Mouse (Mus musculus) kidney, embryonic 16.5 days (tissue): ENCODE results near the gene Pias3. TPM values are rescaled to one million over a fixed set of nuclear protein-coding genes. Genes with fewer than 3 reads are reported as not detected.
"Not testable (repeated sequence)": the region's sequence is repeated elsewhere in the genome, so short reads cannot be mapped to it uniquely, and the experiment has no call there.

Experiments
- ATAC-seq: fragments of 200-750 bp; cut with Nextera tagmentation; 2 replicates; pipeline ENCODE4 v1.8.0; 2017; ENCODE audit warnings: moderate TSS enrichment; ENCODE audit not compliant: low FRiP score, low TSS enrichment
- H3K27ac ChIP-seq: fragments of 300-500 bp; sonication (generic); 2 replicates; pipeline ENCODE4 v1.5.1; 2014; ENCODE audit warnings: low read length
- H3K27me3 ChIP-seq: fragments of 300-500 bp; sonication (generic); 2 replicates; pipeline ENCODE4 v1.6.1; 2014; ENCODE audit warnings: low read length, control low read depth, mixed read lengths; ENCODE audit not compliant: insufficient read depth
- H3K36me3 ChIP-seq: fragments of 300-500 bp; sonication (generic); 2 replicates; pipeline ENCODE4 v1.6.1; 2014; ENCODE audit warnings: low read length, control low read depth, mixed read lengths; ENCODE audit not compliant: insufficient read depth
- H3K4me1 ChIP-seq: fragments of 300-500 bp; sonication (generic); 2 replicates; pipeline ENCODE4 v1.6.1; 2014; ENCODE audit warnings: low read length, control low read depth, mixed read lengths; ENCODE audit not compliant: insufficient read depth
- H3K4me2 ChIP-seq: fragments of 300-500 bp; sonication (generic); replicated peaks from 2 replicates; pipeline ENCODE4 v1.6.1; 2014; ENCODE audit warnings: low read depth, low read length
- H3K4me3 ChIP-seq: fragments of 300-500 bp; sonication (generic); 2 replicates; pipeline ENCODE4 v1.5.1; 2014; ENCODE audit warnings: mild to moderate bottlenecking, low read length
- H3K9ac ChIP-seq: fragments of 300-500 bp; sonication (generic); replicated peaks from 2 replicates; pipeline ENCODE4 v1.6.1; 2014; ENCODE audit warnings: low read length
- H3K9me3 ChIP-seq: fragments of 300-500 bp; sonication (generic); 2 replicates; pipeline ENCODE4 v1.6.1; 2016; ENCODE audit warnings: low read length, control low read depth
- WGBS: fragments of 180-500 bp; shearing (Covaris S2); extraction: QIAGEN DNeasy Blood & Tissue Kit; methylation state at CpG from one replicate; pipeline ENCODE4 v1.1.7; 2014; 5-methylcytosine and 5-hydroxymethylcytosine counted together
- polyA plus RNA-seq: library from polyadenylated mRNA; unstranded; fragments of >200 nt; fragmentation: Nextera tagmentation; extraction: Ambion mirVana; gene quantifications from 2 replicates; pipeline ENCODE4 v1.2.1, GENCODE M21; 2015

Pias3 gene
- 62.1 and 72.3 TPM in 2 replicates for polyA plus RNA-seq

GRCm38 (mm10) chr3:96696198-96696765 is at the start of gene Pias3:
Gene Pias3 (plus strand): TSS chr3:96696384.
- Histone ChIP-seq H3K9ac (peak within 1 kb of the TSS; percentile 89), H3K27ac (peak within 1 kb of the TSS; percentile 93), H3K36me3 (peaks cover 20% of the 10 kb centered on the region), H3K27me3 (no peaks in the 10 kb centered on the region), H3K4me1 (peaks cover 25% of the 10 kb centered on the region), H3K4me2 (peak within 1 kb of the TSS; percentile 77), H3K9me3 (no peaks in the 10 kb centered on the region), H3K4me3 (peak within 1 kb of the TSS; percentile 92)
- peak; percentile 91 for ATAC-seq
- under 1% methylated on average over 35 of the region's 35 CpGs for WGBS

- Histone ChIP-seq H3K4me1 (no peaks in the 10 kb centered on the region), H3K27ac (no peak overlapping the region), H3K36me3 (peaks cover 18% of the 10 kb centered on the region), H3K4me3 (no peak overlapping the region), H3K9me3 (no peaks in the 10 kb centered on the region), H3K9ac (no peak overlapping the region), H3K4me2 (no peak overlapping the region), H3K27me3 (no peaks in the 10 kb centered on the region)
- ATAC-seq: no peak
- 82% methylated on average over 3 of the region's 3 CpGs for WGBS
Observed at GRCm38 (mm10) chr3:96647365-96647764, 48.8 kb upstream of the Pias3 start.

- H3K4me1 ChIP-seq: peaks cover 15% of the 10 kb centered on the region
- H3K4me2 ChIP-seq: no peak overlapping the region
- H3K9me3 ChIP-seq: no peaks in the 10 kb centered on the region
- H3K4me3 ChIP-seq: no peak overlapping the region
- no peaks in the 10 kb centered on the region for H3K27me3 ChIP-seq
- ATAC-seq: no peak
- H3K9ac ChIP-seq: no peak overlapping the region
- WGBS: 93% methylated on average over 2 of the region's 2 CpGs
- no peak overlapping the region for H3K27ac ChIP-seq
- no peaks in the 10 kb centered on the region for H3K36me3 ChIP-seq
Observed at GRCm38 (mm10) chr3:96660901-96661300, 35.3 kb upstream of the Pias3 start.

GRCm38 (mm10) chr3:96662731-96663316 is 33.4 kb upstream of the Pias3 start:
- WGBS: 48% methylated on average over 8 of the region's 8 CpGs
- peaks cover 15% of the 10 kb centered on the region for H3K4me1 ChIP-seq
- H3K27me3 ChIP-seq: no peaks in the 10 kb centered on the region
- H3K9ac ChIP-seq: no peak overlapping the region
- ATAC-seq: no peak
- no peaks in the 10 kb centered on the region for H3K36me3 ChIP-seq
- no peak overlapping the region for H3K4me3 ChIP-seq
- peak overlapping the region; percentile 53 for H3K4me2 ChIP-seq
- H3K9me3 ChIP-seq: no peaks in the 10 kb centered on the region
- peak overlapping the region; percentile 49; the same call in 1 of the 2 replicates for H3K27ac ChIP-seq

- Histone ChIP-seq H3K4me2 (peak overlapping the region; percentile 53), H3K4me1 (peaks cover 15% of the 10 kb centered on the region), H3K27me3 (no peaks in the 10 kb centered on the region), H3K9ac (peak overlapping the region; percentile 46), H3K4me3 (peak overlapping the region; percentile 36), H3K36me3 (no peaks in the 10 kb centered on the region), H3K9me3 (no peaks in the 10 kb centered on the region), H3K27ac (peak overlapping the region; percentile 49)
- peak; percentile 92 for ATAC-seq
- WGBS: 6% methylated on average over 16 of the region's 18 CpGs
Observed at GRCm38 (mm10) chr3:96663432-96664239, 32.5 kb upstream of the Pias3 start.

- not testable (repeated sequence) for ATAC-seq, H3K36me3 ChIP-seq, H3K27ac ChIP-seq, H3K9me3 ChIP-seq, H3K4me3 ChIP-seq, H3K27me3 ChIP-seq, H3K4me2 ChIP-seq, H3K9ac ChIP-seq
- WGBS: 92% methylated on average over 7 of the region's 7 CpGs
- peaks cover 21% of the 10 kb centered on the region for H3K4me1 ChIP-seq
Observed at GRCm38 (mm10) chr3:96665732-96666363, 30.3 kb upstream of the Pias3 start.

GRCm38 (mm10) chr3:96666916-96667315 is 29.3 kb upstream of the Pias3 start:
- 83% methylated on average over 5 of the region's 5 CpGs for WGBS
- no peak for ATAC-seq
- no peaks in the 10 kb centered on the region for H3K9me3 ChIP-seq

GRCm38 (mm10) chr3:96667316-96667715 is 28.9 kb upstream of the Pias3 start:
- Histone ChIP-seq H3K4me3 (no peak overlapping the region), H3K4me2 (no peak overlapping the region), H3K27ac (no peak overlapping the region), H3K36me3 (no peaks in the 10 kb centered on the region), H3K9ac (no peak overlapping the region), H3K4me1 (peaks cover 23% of the 10 kb centered on the region), H3K27me3 (no peaks in the 10 kb centered on the region), H3K9me3 (no peaks in the 10 kb centered on the region)
- WGBS: 47% methylated on average over 1 of the region's 1 CpGs
- no peak for ATAC-seq

More at GRCm38 (mm10) chr3:96666916-96667315, 29.3 kb upstream of the Pias3 start:
- Histone ChIP-seq H3K4me2 (no peak overlapping the region), H3K4me1 (peaks cover 23% of the 10 kb centered on the region), H3K36me3 (no peaks in the 10 kb centered on the region), H3K27ac (no peak overlapping the region), H3K9ac (no peak overlapping the region), H3K27me3 (no peaks in the 10 kb centered on the region), H3K4me3 (no peak overlapping the region)

- no peak overlapping the region for H3K4me2 ChIP-seq
- no peaks in the 10 kb centered on the region for H3K36me3 ChIP-seq
- peaks cover 16% of the 10 kb centered on the region for H3K4me1 ChIP-seq
- no peaks in the 10 kb centered on the region for H3K9me3 ChIP-seq
- no peak overlapping the region for H3K9ac ChIP-seq
- H3K27ac ChIP-seq: no peak overlapping the region
- H3K4me3 ChIP-seq: no peak overlapping the region
- 90% methylated on average over 5 of the region's 5 CpGs for WGBS
- no peaks in the 10 kb centered on the region for H3K27me3 ChIP-seq
- ATAC-seq: no peak
Observed at GRCm38 (mm10) chr3:96668424-96669067, 27.6 kb upstream of the Pias3 start.
